ENCODE assay signal across 8 mouse cellular contexts in genomic region chr3:104714679-104715326, GRCm38 (mm10).
DNase-seq lines count a peak whose midpoint lies in the region; ATAC-seq and TF ChIP-seq lines count a peak whose summit lies in the region.

No protein-coding gene starts in this region.

- no peaks in the 10 kb centered on the region for H3K4me1 ChIP-seq in embryonic fibroblast, embryonic 13.5 days (ENCODE audit: control insufficient read depth, insufficient read depth, low read length)
- no peaks in the 10 kb centered on the region for H3K4me1 ChIP-seq in hindbrain, embryonic 11.5 days (replicated peaks; ENCODE audit: control insufficient read depth, insufficient read depth, low read length)
- peaks cover 8% of the 10 kb centered on the region for H3K4me1 ChIP-seq in limb, embryonic 15.5 days
- no peaks in the 10 kb centered on the region; the same call in 1 of the 2 replicates for H3K4me1 ChIP-seq in midbrain, embryonic 16.5 days (ENCODE audit: control insufficient read depth, insufficient read depth, low read length)

- H3K4me3 ChIP-seq in embryonic fibroblast, embryonic 13.5 days (ENCODE audit: insufficient read depth, low read length): no peak overlapping the region
- no peak overlapping the region for H3K4me3 ChIP-seq in hindbrain, embryonic 11.5 days (ENCODE audit: low read depth, low read length)
- peak overlapping the region; percentile 16; the same call in 1 of the 2 replicates for H3K4me3 ChIP-seq in limb, embryonic 15.5 days
- H3K4me3 ChIP-seq in midbrain, embryonic 16.5 days (ENCODE audit: low read depth, low read length): peak overlapping the region; percentile 18

- TF ChIP-seq POLR2A in embryonic fibroblast, embryonic 13.5 days (IDR thresholded peaks at IDR 0.05; ENCODE audit: low read depth, low read length): no peak

- 47% methylated on average over 11 of the region's 11 CpGs for WGBS in hindbrain, embryonic 11.5 days
- 45% methylated on average over 11 of the region's 11 CpGs for WGBS in limb, embryonic 15.5 days
- WGBS in midbrain, embryonic 16.5 days: 51% methylated on average over 11 of the region's 11 CpGs

- DNase-seq in layer of hippocampus, adult 11-12 months (ENCODE audit: low spot score): peak; percentile 18
- no peak for DNase-seq in layer of hippocampus, adult 9-11 months
- DNase-seq in brain, adult 2 months (ENCODE audit: low read depth, low spot score): peak; percentile 40
- peak; percentile 78 for DNase-seq in hindbrain, embryonic 11.5 days (ENCODE audit: low spot score)
- DNase-seq in testis, postnatal 14 days (ENCODE audit: low spot score): peak; percentile 37

- peak; percentile 22; the same call in 1 of the 2 replicates for ATAC-seq in hindbrain, embryonic 11.5 days (ENCODE audit: low FRiP score)
- ATAC-seq in limb, embryonic 15.5 days (ENCODE audit: insufficient number of reproducible peaks, low FRiP score, low TSS enrichment, low read depth): no peak
- ATAC-seq in midbrain, embryonic 16.5 days: peak; percentile 55

- TF ChIP-seq CTCF in embryonic fibroblast, embryonic 13.5 days (IDR thresholded peaks at IDR 0.05; ENCODE audit: borderline replicate concordance, insufficient read depth, low read length): peak; percentile 57; the same call in 1 of the 2 replicates

- no peak overlapping the region for H3K4me2 ChIP-seq in hindbrain, embryonic 11.5 days (replicated peaks; ENCODE audit: low read depth, low read length)
- H3K4me2 ChIP-seq in limb, embryonic 15.5 days: peak overlapping the region; percentile 37
- H3K4me2 ChIP-seq in midbrain, embryonic 16.5 days (ENCODE audit: low read length): peak overlapping the region; percentile 46

- H3K27ac ChIP-seq in embryonic fibroblast, embryonic 13.5 days (ENCODE audit: insufficient read depth, low read length): no peak overlapping the region
- H3K27ac ChIP-seq in hindbrain, embryonic 11.5 days (ENCODE audit: low read depth, low read length): no peak overlapping the region
- H3K27ac ChIP-seq in limb, embryonic 15.5 days: no peak overlapping the region
- no peak overlapping the region for H3K27ac ChIP-seq in midbrain, embryonic 16.5 days (ENCODE audit: low read length)

- no peaks in the 10 kb centered on the region for H3K9me3 ChIP-seq in hindbrain, embryonic 11.5 days (ENCODE audit: control insufficient read depth, low read length)
- H3K9me3 ChIP-seq in limb, embryonic 15.5 days: no peaks in the 10 kb centered on the region
- H3K9me3 ChIP-seq in midbrain, embryonic 16.5 days (replicated peaks; ENCODE audit: control insufficient read depth, low read length, poor library complexity, severe bottlenecking): no peaks in the 10 kb centered on the region

- no peak overlapping the region for H3K9ac ChIP-seq in hindbrain, embryonic 11.5 days (ENCODE audit: low read depth, low read length)
- no peak overlapping the region for H3K9ac ChIP-seq in limb, embryonic 15.5 days
- peak overlapping the region; percentile 43; the same call in 1 of the 2 replicates for H3K9ac ChIP-seq in midbrain, embryonic 16.5 days (ENCODE audit: low read depth, low read length)

- no peaks in the 10 kb centered on the region for H3K27me3 ChIP-seq in hindbrain, embryonic 11.5 days (ENCODE audit: control insufficient read depth, insufficient read depth, low read length)
- 0 out of 2 replicates have a peak, but pooled peaks cover 2% of the 10 kb centered on the region for H3K27me3 ChIP-seq in limb, embryonic 15.5 days
- H3K27me3 ChIP-seq in midbrain, embryonic 16.5 days (ENCODE audit: control insufficient read depth, insufficient read depth, low read depth, low read length): no peaks in the 10 kb centered on the region

- no peaks in the 10 kb centered on the region for H3K36me3 ChIP-seq in hindbrain, embryonic 11.5 days (ENCODE audit: control insufficient read depth, insufficient read depth, low read length)
- no peaks in the 10 kb centered on the region for H3K36me3 ChIP-seq in limb, embryonic 15.5 days
- no peaks in the 10 kb centered on the region for H3K36me3 ChIP-seq in midbrain, embryonic 16.5 days (ENCODE audit: control insufficient read depth, insufficient read depth, low read length)

Comparison
In these comparisons a context has a peak if more than half of its experiments do, and no peak if none do; other contexts are left out.
1. H3K4me3 ChIP-seq: peak in limb, embryonic 15.5 days (single experiment) and midbrain, embryonic 16.5 days (single experiment); none in embryonic fibroblast, embryonic 13.5 days (single experiment) and hindbrain, embryonic 11.5 days (single experiment).